Mouse (Mus musculus) heart, adult 18-20 months (tissue): ENCODE data around the gene Ces1e. TPM values are rescaled to one million over a fixed set of nuclear protein-coding genes. Genes with fewer than 3 reads are reported as not detected.
A peak's percentile ranks its signal among the peaks of the same experiment; 100 is the strongest.

Experiments used
- DNase-seq, 2 experiments: peaks; one replicate each; pipeline ENCODE4 v3.0.0; 2021 to 2022; ENCODE audit warnings: mixed read lengths in 1 of 2
- total RNA-seq, 2 experiments: library from RNA; stranded (reverse); gene quantifications; 2 replicates each; pipeline ENCODE4 v1.2.3; 2021

Gene Ces1e
- total RNA-seq, 2 experiments from 2014 or later, result 0.67 to 0.97 TPM

DNA sequence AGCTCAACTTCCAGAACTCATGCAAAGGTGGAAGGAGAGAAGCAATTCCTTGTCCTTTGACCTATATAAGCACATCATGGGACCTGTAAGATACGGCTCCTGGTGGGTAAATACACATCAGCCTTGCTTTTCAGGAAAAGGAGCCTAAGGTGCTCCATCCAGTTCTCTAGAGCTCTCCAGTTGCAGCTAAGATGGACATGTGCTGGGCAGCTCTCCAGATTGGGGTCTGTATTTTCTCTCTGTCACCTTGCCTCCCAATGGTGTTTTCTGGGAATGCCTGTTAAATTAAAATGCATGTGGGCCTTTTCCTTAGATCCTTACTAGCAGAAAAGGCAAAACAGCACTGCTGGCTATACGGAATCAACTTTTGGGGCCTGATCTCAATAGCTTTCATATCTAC lies 54.9 kb downstream of the Ces1e start:
- no peak for DNase-seq

DNA sequence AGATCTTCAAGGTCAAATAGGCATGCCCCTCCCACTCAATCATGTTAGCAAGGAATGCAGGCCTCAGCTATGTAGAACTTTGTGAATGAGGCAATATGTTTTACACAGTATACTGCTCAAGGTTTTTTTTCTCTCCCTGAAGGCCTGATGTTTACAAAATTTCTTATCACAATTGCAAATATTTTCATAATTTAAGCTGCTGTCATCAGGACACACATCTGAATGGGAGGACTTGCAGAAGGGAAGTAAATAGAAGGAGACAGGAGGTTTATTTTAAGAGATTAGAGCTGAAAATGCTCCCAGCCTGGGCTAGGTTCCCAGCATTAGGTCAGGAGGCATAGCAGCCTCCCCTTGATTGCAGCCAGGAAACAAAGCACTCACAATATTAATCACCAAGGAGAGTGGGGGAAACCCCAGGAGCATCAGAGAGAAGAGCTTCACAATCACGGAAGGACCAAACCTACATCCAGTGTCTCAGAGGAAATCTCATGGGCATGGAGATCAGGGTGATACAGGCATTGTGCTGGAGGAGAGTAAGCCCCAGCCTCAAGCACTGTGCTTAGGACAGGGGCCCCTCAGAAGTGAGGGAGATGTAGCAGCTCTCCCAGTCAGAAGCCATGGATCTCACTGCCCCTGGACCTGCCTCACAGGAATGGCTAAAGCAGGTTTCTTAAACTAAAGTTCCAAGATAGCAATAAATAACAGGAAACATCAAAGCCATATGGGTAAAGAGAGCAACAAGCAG lies 57.4 kb downstream of the Ces1e start:
- peak; percentile 83 to 88 for DNase-seq

DNA sequence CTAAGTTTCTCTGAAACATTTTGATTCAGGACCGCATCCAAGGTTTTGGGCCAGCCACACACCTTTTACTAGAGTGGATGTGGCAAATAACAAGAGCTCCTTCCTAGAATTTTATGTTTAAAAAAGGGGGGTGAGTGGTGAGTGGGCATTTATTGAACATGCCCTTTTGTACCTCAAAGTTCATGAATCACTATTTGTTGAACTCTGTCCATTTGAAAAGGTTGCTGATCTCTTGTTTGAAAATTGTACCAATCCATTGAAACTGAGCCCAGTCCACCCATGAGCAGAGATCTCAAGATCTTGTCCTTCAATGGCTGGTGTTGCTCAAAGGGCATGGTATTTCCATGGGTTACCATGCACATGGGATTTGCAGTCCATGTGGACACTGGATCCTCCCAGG lies 66.1 kb downstream of the Ces1e start:
- DNase-seq, result no peak

DNA sequence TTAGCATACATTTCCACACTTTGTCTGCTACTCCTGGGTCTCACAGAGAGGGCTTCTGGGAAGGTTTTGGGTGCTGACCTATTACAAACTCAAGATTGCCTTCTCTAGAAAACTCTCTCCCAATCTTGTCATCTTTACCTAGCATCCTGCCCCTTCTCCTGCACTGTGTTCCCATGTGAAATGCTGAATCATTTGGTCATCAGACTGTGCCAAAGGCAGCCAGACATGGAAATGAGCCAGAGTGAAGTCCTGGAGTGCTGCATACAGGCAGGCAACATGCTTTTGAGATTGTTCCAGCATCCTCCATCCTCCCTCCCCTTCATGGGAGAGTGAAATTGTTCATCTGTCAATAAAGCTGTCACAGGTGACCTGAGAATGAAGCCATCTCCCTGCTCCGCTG lies 78.0 kb downstream of the Ces1e start:
- peak in 1 of 2 experiments; percentile 17 for DNase-seq

Other genes with a start within 250 kb of the Ces1e start
- gene Ces1a, start 181.4 kb downstream of the Ces1e start, total RNA-seq, result not detected
- not detected for gene Ces1b, start 149.6 kb downstream of the Ces1e start, total RNA-seq
- gene Ces1c, start 98.3 kb downstream of the Ces1e start, total RNA-seq, result not detected
- 100 to 1,000 TPM; 229 to 343 TPM for gene Ces1d, start 31.8 kb downstream of the Ces1e start, total RNA-seq
- 1 to 10 TPM in 1 of 2 experiments, under 1 TPM in 1; 0.50 to 3.3 TPM for gene Ces1f, start 50.1 kb upstream of the Ces1e start, total RNA-seq
- under 1 TPM in 1 of 2 experiments, not detected in 1; 0.10 TPM for gene Ces1g, start 107.7 kb upstream of the Ces1e start, total RNA-seq
- gene Ces1h, start 150.1 kb upstream of the Ces1e start, total RNA-seq, result not detected